Mouse (Mus musculus) neural tube, embryonic 12.5 days (tissue): ENCODE measurements around the gene Lsm4. TPM values are rescaled to one million over a fixed set of nuclear protein-coding genes. Genes with fewer than 3 reads are reported as not detected.

Experiments
- ATAC-seq: fragments of 200-750 bp; cut with Nextera tagmentation; 2 replicates; pipeline ENCODE4 v1.8.0; 2017; ENCODE audit warnings: low read depth, mild to moderate bottlenecking, moderate TSS enrichment, moderate library complexity; ENCODE audit not compliant: low FRiP score
- H3K27ac ChIP-seq: fragments of 300-500 bp; sonication (generic); 2 replicates; pipeline ENCODE4 v1.5.1; 2016
- H3K27me3 ChIP-seq: fragments of 300-500 bp; sonication (generic); replicated peaks from 2 replicates; pipeline ENCODE4 v1.6.1; 2016; ENCODE audit warnings: mild to moderate bottlenecking
- H3K36me3 ChIP-seq: fragments of 300-500 bp; sonication (generic); 2 replicates; pipeline ENCODE4 v1.6.1; 2016; ENCODE audit warnings: mild to moderate bottlenecking
- H3K4me1 ChIP-seq: fragments of 300-500 bp; sonication (generic); 2 replicates; pipeline ENCODE4 v1.6.1; 2016
- H3K4me2 ChIP-seq: fragments of 300-500 bp; sonication (generic); replicated peaks from 2 replicates; pipeline ENCODE4 v1.6.1; 2016; ENCODE audit warnings: mild to moderate bottlenecking
- H3K4me3 ChIP-seq: fragments of 300-500 bp; sonication (generic); 2 replicates; pipeline ENCODE4 v1.5.1; 2016
- H3K9ac ChIP-seq: fragments of 300-500 bp; sonication (generic); 2 replicates; pipeline ENCODE4 v1.6.1; 2016; ENCODE audit warnings: mild to moderate bottlenecking
- H3K9me3 ChIP-seq: fragments of 300-500 bp; sonication (generic); 2 replicates; pipeline ENCODE4 v1.6.1; 2016; ENCODE audit warnings: mild to moderate bottlenecking
- WGBS: fragments of 180-500 bp; shearing (Covaris S2); methylation state at CpG from one replicate; pipeline ENCODE4 v1.1.7; 2016; 5-methylcytosine and 5-hydroxymethylcytosine counted together
- polyA plus RNA-seq: library from polyadenylated mRNA; unstranded; fragments of >200 nt; fragmentation: Nextera tagmentation; extraction: Ambion mirVana; gene quantifications from 2 replicates; pipeline ENCODE4 v1.2.1, GENCODE M21; 2016

Gene Lsm4
- polyA plus RNA-seq, 1 experiment from 2014 or later = 277 TPM

GRCm38 (mm10) chr8:70653226-70653625 is 19.8 kb upstream of the Lsm4 start:
- Histone ChIP-seq H3K9ac (no peak overlapping the region), H3K4me1 (peaks cover 76% of the 10 kb centered on the region), H3K36me3 (peaks cover 50% of the 10 kb centered on the region), H3K4me2 (no peak overlapping the region), H3K27ac (no peak overlapping the region), H3K4me3 (no peak overlapping the region), H3K9me3 (no peaks in the 10 kb centered on the region), H3K27me3 (no peaks in the 10 kb centered on the region)
- no peak for ATAC-seq
- WGBS = 49% methylated on average over 2 of the region's 2 CpGs

DNA sequence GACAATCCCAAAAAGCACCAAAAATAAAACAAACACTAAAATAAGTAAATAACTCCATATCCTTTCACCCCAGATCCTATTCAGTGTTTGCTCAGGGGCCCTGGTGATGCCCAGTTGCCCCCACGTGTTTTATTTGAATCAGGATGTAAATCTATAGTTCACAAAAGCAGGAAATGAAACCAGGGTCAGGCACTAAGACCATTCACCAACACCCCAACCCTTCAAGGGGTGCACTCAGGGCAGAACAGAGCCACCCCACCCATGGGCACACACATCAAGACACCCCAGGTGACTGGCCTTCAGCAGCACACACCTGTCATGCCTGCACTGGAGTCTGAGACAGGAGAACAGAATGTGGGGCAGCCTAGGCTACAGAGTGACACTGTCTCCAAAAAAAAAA is 18.9 kb upstream of the Lsm4 start:
- H3K27ac ChIP-seq = no peak overlapping the region
- H3K9ac ChIP-seq = no peak overlapping the region
- H3K36me3 ChIP-seq = peaks cover 47% of the 10 kb centered on the region
- H3K4me1 ChIP-seq = peaks cover 75% of the 10 kb centered on the region
- H3K27me3 ChIP-seq = no peaks in the 10 kb centered on the region
- no peak overlapping the region for H3K4me3 ChIP-seq
- WGBS = 65% methylated on average over 1 of the region's 1 CpGs
- no peak overlapping the region; the same call in 1 of the 2 replicates for H3K4me2 ChIP-seq
- H3K9me3 ChIP-seq = no peaks in the 10 kb centered on the region
- no peak for ATAC-seq

- 9% methylated on average over 2 of the region's 2 CpGs for WGBS
- ATAC-seq = peak; percentile 4; the same call in 1 of the 2 replicates
- no peak overlapping the region for H3K4me3 ChIP-seq
- H3K27me3 ChIP-seq = no peaks in the 10 kb centered on the region
- H3K27ac ChIP-seq = peak overlapping the region; percentile 92
- peaks cover 71% of the 10 kb centered on the region for H3K4me1 ChIP-seq
- H3K36me3 ChIP-seq = peaks cover 40% of the 10 kb centered on the region
- H3K9me3 ChIP-seq = no peaks in the 10 kb centered on the region
- peak overlapping the region; percentile 33 for H3K9ac ChIP-seq
- peak overlapping the region; percentile 81 for H3K4me2 ChIP-seq
These were observed 17.6 kb upstream of the Lsm4 start for GRCm38 (mm10) chr8:70655469-70655868.

DNA sequence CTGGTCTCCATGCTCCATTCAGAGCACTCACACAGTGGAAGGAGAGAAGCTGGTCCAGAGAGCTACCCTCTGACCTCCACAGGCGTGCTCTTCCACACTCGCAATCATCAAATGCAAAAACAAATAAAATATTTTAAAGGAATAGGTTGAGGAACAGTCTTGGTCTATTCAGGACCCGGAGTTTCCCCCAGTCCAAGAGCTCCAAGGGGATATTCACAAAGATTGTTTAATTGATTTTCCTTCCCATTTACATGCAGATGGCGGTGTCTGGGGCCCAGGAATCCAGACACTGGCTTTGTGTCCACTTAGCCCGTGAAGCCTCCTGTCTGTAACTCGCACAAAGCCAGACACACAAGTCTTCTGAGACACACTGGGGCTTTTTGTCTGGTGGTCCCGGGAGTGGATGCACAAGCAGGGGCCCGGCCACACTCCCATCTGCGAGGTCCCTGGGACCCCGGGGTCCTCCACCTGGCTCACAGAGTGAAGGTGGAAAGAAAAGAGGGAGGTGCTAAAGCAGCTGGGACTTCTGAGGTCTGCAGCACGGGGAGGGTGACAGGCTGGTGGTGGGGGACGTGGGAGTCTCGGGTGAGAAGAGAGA is 16.8 kb upstream of the Lsm4 start:
- Histone ChIP-seq H3K4me3 (no peak overlapping the region), H3K27ac (peak overlapping the region; percentile 92), H3K4me1 (peaks cover 63% of the 10 kb centered on the region), H3K27me3 (no peaks in the 10 kb centered on the region), H3K36me3 (peaks cover 31% of the 10 kb centered on the region), H3K4me2 (peak overlapping the region; percentile 81), H3K9me3 (no peaks in the 10 kb centered on the region), H3K9ac (peak overlapping the region; percentile 33; the same call in 1 of the 2 replicates)
- 19% methylated on average over 13 of the region's 13 CpGs for WGBS
- peak; percentile 49 for ATAC-seq

GRCm38 (mm10) chr8:70657214-70657613 is 15.8 kb upstream of the Lsm4 start:
- H3K9me3 ChIP-seq = no peaks in the 10 kb centered on the region
- H3K4me2 ChIP-seq = peak overlapping the region; percentile 81
- H3K27me3 ChIP-seq = no peaks in the 10 kb centered on the region
- no peak for ATAC-seq
- peak overlapping the region; percentile 93 for H3K9ac ChIP-seq
- WGBS = 84% methylated on average over 3 of the region's 3 CpGs
- H3K36me3 ChIP-seq = peaks cover 22% of the 10 kb centered on the region
- peaks cover 57% of the 10 kb centered on the region for H3K4me1 ChIP-seq
- H3K27ac ChIP-seq = peak overlapping the region; percentile 92
- peak overlapping the region; percentile 77 for H3K4me3 ChIP-seq

DNA sequence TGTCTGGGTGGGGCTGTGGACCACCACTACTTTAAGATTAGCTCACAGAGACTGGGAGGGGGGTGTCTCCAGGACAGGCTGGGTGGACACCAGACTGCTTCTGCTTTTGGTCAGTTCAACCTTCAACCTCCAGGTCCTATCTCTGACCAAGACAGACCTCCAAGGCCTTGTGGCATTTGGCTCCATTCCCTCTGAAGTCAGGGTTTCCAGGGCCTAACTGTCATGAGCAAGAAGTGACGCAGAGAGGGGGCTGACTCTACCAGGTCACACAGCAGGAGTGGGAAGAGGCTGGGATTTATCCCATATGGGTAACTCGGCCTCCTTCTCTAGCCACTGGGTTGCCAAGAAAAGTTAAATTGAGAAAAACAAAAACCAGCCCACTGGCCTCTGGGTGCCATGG is 15.3 kb upstream of the Lsm4 start:
- H3K4me1 ChIP-seq = peaks cover 52% of the 10 kb centered on the region
- H3K9me3 ChIP-seq = no peaks in the 10 kb centered on the region
- no peak for ATAC-seq
- WGBS = 61% methylated on average over 2 of the region's 2 CpGs
- peaks cover 17% of the 10 kb centered on the region for H3K36me3 ChIP-seq
- peak overlapping the region; percentile 93 for H3K9ac ChIP-seq
- no peaks in the 10 kb centered on the region for H3K27me3 ChIP-seq
- H3K4me2 ChIP-seq = peak overlapping the region; percentile 81
- H3K4me3 ChIP-seq = peak overlapping the region; percentile 77
- H3K27ac ChIP-seq = peak overlapping the region; percentile 92

GRCm38 (mm10) chr8:70658897-70659603 is 14.0 kb upstream of the Lsm4 start:
- 1% methylated on average over 31 of the region's 31 CpGs for WGBS
- ATAC-seq = peak; percentile 21
- Histone ChIP-seq H3K27me3 (no peaks in the 10 kb centered on the region), H3K4me1 (peaks cover 48% of the 10 kb centered on the region), H3K9ac (peak overlapping the region; percentile 93), H3K9me3 (no peaks in the 10 kb centered on the region), H3K4me2 (peak overlapping the region; percentile 81), H3K27ac (peak overlapping the region; percentile 64; the same call in 1 of the 2 replicates), H3K4me3 (peak overlapping the region; percentile 77), H3K36me3 (peaks cover 14% of the 10 kb centered on the region)

- Histone ChIP-seq H3K4me1 (peaks cover 41% of the 10 kb centered on the region), H3K27ac (peak overlapping the region; percentile 64; the same call in 1 of the 2 replicates), H3K27me3 (no peaks in the 10 kb centered on the region), H3K9me3 (no peaks in the 10 kb centered on the region), H3K4me2 (peak overlapping the region; percentile 81), H3K36me3 (peaks cover 9% of the 10 kb centered on the region), H3K9ac (peak overlapping the region; percentile 93), H3K4me3 (peak overlapping the region; percentile 77)
- ATAC-seq = peak; percentile 79
- under 1% methylated on average over 44 of the region's 44 CpGs for WGBS
These were observed 13.3 kb upstream of the Lsm4 start for GRCm38 (mm10) chr8:70659604-70660272.

GRCm38 (mm10) chr8:70660273-70660725 is 12.7 kb upstream of the Lsm4 start, which contains the start of gene Pgpep1:
Pgpep1 (minus strand) TSS chr8:70660388.
- Histone ChIP-seq H3K27me3 (no peaks in the 10 kb centered on the region), H3K4me2 (peak within 1 kb of the TSS; percentile 81), H3K4me1 (peaks cover 35% of the 10 kb centered on the region), H3K9ac (peak within 1 kb of the TSS; percentile 93), H3K36me3 (peaks cover 5% of the 10 kb centered on the region; the same call in 1 of the 2 replicates), H3K27ac (peak within 1 kb of the TSS; percentile 64; the same call in 1 of the 2 replicates), H3K4me3 (peak within 1 kb of the TSS; percentile 77), H3K9me3 (no peaks in the 10 kb centered on the region)
- WGBS = 3% methylated on average over 14 of the region's 14 CpGs
- ATAC-seq = peak; percentile 45

GRCm38 (mm10) chr8:70663691-70664090 is 9.4 kb upstream of the Lsm4 start:
- Histone ChIP-seq H3K4me1 (peaks cover 13% of the 10 kb centered on the region), H3K4me3 (no peak overlapping the region), H3K36me3 (no peaks in the 10 kb centered on the region), H3K9me3 (peaks cover 4% of the 10 kb centered on the region; the same call in 1 of the 2 replicates), H3K9ac (no peak overlapping the region), H3K27ac (no peak overlapping the region), H3K4me2 (no peak overlapping the region), H3K27me3 (no peaks in the 10 kb centered on the region)
- WGBS = 39% methylated on average over 4 of the region's 4 CpGs
- ATAC-seq = no peak

DNA sequence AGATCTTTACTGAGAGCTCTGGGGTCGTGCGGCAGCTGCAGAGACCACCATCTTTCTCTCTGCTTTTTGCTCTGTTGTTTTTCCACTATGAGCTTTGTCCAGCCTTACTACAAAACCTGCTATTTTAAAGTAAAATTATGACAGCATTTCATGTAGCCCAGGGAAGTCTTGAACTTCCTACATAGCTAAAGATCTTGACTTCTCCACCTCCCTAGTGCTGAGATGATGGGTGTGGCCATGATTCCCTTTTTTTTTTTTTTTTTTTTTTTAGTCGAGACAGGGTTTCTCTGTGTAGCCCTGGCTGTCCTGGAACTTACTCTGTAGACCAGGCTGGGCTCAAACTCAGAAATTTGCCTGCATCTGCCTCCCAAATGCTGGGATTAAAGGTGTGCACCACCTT is 8.4 kb upstream of the Lsm4 start:
- no peak for ATAC-seq
- Histone ChIP-seq H3K27me3 (no peaks in the 10 kb centered on the region), H3K36me3 (no peaks in the 10 kb centered on the region), H3K4me1 (peaks cover 7% of the 10 kb centered on the region), H3K9me3 (peaks cover 4% of the 10 kb centered on the region; the same call in 1 of the 2 replicates), H3K4me2 (no peak overlapping the region), H3K9ac (no peak overlapping the region), H3K4me3 (no peak overlapping the region), H3K27ac (no peak overlapping the region)
- WGBS = 78% methylated on average over 3 of the region's 3 CpGs

- H3K4me3 ChIP-seq = no peak overlapping the region
- WGBS = 75% methylated on average over 2 of the region's 2 CpGs
- peaks cover 4% of the 10 kb centered on the region; the same call in 1 of the 2 replicates for H3K9me3 ChIP-seq
- H3K36me3 ChIP-seq = no peaks in the 10 kb centered on the region
- H3K4me2 ChIP-seq = no peak overlapping the region
- ATAC-seq = no peak
- H3K27ac ChIP-seq = no peak overlapping the region
- H3K9ac ChIP-seq = no peak overlapping the region
- H3K27me3 ChIP-seq = no peaks in the 10 kb centered on the region
- H3K4me1 ChIP-seq = no peaks in the 10 kb centered on the region
These were observed 7.4 kb upstream of the Lsm4 start for GRCm38 (mm10) chr8:70665599-70665998.
